Mouse (Mus musculus) neural tube, embryonic 14.5 days (tissue): ENCODE measurements around the gene Flg2. TPM values are rescaled to one million over a fixed set of nuclear protein-coding genes. Genes with fewer than 3 reads are reported as not detected.

Source experiments
- ATAC-seq: fragments of 200-750 bp; cut with Nextera tagmentation; 2 replicates; pipeline ENCODE4 v1.8.0; 2017; ENCODE audit warnings: low read depth, mild to moderate bottlenecking, moderate TSS enrichment, moderate library complexity
- H3K27ac ChIP-seq: fragments of 300-500 bp; sonication (generic); 2 replicates; pipeline ENCODE4 v1.5.1; 2014; ENCODE audit warnings: low read depth, mild to moderate bottlenecking, control low read depth, low read length, moderate library complexity, mixed read lengths
- H3K27me3 ChIP-seq: fragments of 300-500 bp; sonication (generic); 2 replicates; pipeline ENCODE4 v1.6.1; 2014; ENCODE audit warnings: low read length; ENCODE audit not compliant: control insufficient read depth, insufficient read depth
- H3K36me3 ChIP-seq: fragments of 300-500 bp; sonication (generic); 2 replicates; pipeline ENCODE4 v1.6.1; 2014; ENCODE audit warnings: low read length, mixed read lengths; ENCODE audit not compliant: control insufficient read depth, insufficient read depth
- H3K4me1 ChIP-seq: fragments of 300-500 bp; sonication (generic); 2 replicates; pipeline ENCODE4 v1.6.1; 2014; ENCODE audit warnings: low read length; ENCODE audit not compliant: control insufficient read depth, insufficient read depth
- H3K4me2 ChIP-seq: fragments of 300-500 bp; sonication (generic); 2 replicates; pipeline ENCODE4 v1.6.1; 2014; ENCODE audit warnings: mild to moderate bottlenecking, low read depth, low read length, control low read depth
- H3K4me3 ChIP-seq: fragments of 300-500 bp; sonication (generic); 2 replicates; pipeline ENCODE4 v1.5.1; 2014; ENCODE audit warnings: low read depth, low read length, control low read depth, mixed read lengths
- H3K9ac ChIP-seq: fragments of 300-500 bp; sonication (generic); replicated peaks from 2 replicates; pipeline ENCODE4 v1.6.1; 2014; ENCODE audit warnings: low read depth, mild to moderate bottlenecking, control low read depth, low read length, mixed read lengths
- H3K9me3 ChIP-seq: fragments of 300-500 bp; sonication (generic); 2 replicates; pipeline ENCODE4 v1.6.1; 2016; ENCODE audit warnings: low read length; ENCODE audit not compliant: control insufficient read depth
- WGBS: fragments of 180-500 bp; shearing (Covaris S2); extraction: QIAGEN DNeasy Blood & Tissue Kit; methylation state at CpG from one replicate; pipeline ENCODE4 v1.1.7; 2014; 5-methylcytosine and 5-hydroxymethylcytosine counted together
- polyA plus RNA-seq: library from polyadenylated mRNA; unstranded; fragments of >200 nt; fragmentation: Nextera tagmentation; extraction: Ambion mirVana; gene quantifications from 2 replicates; pipeline ENCODE4 v1.2.1, GENCODE M21; 2014

Flg2 gene
- polyA plus RNA-seq: not detected in 2 replicates

GRCm38 (mm10) chr3:93196978-93197377 is at the start of gene Flg2:
Flg2 (plus strand) TSS chr3:93197278.
- Histone ChIP-seq H3K9ac (no peak within 1 kb of the TSS), H3K27me3 (no peaks in the 10 kb centered on the region), H3K4me3 (no peak within 1 kb of the TSS), H3K9me3 (no peaks in the 10 kb centered on the region), H3K4me1 (no peaks in the 10 kb centered on the region), H3K27ac (no peak within 1 kb of the TSS), H3K4me2 (no peak within 1 kb of the TSS), H3K36me3 (no peaks in the 10 kb centered on the region)
- 90% methylated on average over 3 of the region's 3 CpGs for WGBS
- ATAC-seq: no peak

DNA sequence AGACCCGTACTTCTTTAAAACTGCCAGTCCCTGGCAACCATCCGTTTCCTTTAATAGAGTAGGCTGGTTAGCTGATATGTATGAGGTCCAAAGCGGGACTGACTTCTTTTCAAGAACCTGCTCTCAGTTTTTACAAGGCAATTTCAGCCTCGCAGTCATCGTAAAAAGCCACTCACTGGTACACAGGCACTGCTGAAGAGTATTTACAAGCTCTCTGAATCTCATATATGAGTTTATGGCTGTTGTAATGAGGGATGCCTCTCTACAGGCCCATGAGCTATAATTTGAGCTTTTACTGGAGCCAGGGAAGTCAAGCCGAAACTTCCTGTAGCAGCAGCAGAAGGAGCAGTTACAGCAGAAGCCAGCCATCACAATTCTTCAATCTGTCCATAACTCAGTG is 34.6 kb upstream of the Flg2 start:
- Histone ChIP-seq H3K4me3 (no peak overlapping the region), H3K27me3 (no peaks in the 10 kb centered on the region), H3K4me1 (no peaks in the 10 kb centered on the region), H3K27ac (no peak overlapping the region), H3K4me2 (no peak overlapping the region), H3K9ac (no peak overlapping the region), H3K36me3 (no peaks in the 10 kb centered on the region), H3K9me3 (no peaks in the 10 kb centered on the region)
- ATAC-seq: peak; percentile 78
- WGBS: 17% methylated on average over 6 of the region's 6 CpGs

DNA sequence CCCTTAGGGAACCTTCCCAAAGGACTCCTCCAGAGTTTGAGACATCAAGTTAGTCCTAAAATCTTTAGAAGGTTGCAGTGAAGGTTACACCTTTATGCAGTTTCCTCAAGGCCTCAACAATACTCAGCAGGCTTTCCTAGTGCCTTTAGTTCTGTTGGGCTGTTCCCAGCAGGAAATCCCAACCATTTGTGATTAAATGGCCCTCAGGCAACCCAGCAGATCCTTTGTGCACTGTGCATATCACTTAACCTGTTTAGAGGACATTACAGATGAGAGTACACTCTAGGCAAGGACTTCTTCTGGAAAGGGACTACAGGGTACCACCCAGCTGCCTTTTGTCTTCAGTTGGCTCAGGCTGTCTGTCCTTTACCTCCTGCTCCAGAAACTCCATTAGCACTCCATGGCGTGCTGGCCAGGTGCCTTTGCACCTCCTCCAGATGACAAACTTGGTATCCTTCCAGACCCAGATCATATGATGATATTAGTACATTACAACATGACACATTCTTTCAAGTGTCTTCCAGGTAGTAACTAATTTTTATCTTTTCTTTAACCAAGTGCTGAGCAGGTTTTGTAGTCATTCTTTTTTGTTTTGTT is 34.0 kb upstream of the Flg2 start:
- H3K27me3 ChIP-seq: no peaks in the 10 kb centered on the region
- WGBS: 50% methylated on average over 1 of the region's 1 CpGs
- no peak overlapping the region for H3K4me2 ChIP-seq
- no peak for ATAC-seq
- no peak overlapping the region for H3K9ac ChIP-seq
- H3K9me3 ChIP-seq: no peaks in the 10 kb centered on the region
- no peak overlapping the region for H3K27ac ChIP-seq
- H3K36me3 ChIP-seq: no peaks in the 10 kb centered on the region
- H3K4me3 ChIP-seq: no peak overlapping the region
- no peaks in the 10 kb centered on the region for H3K4me1 ChIP-seq

DNA sequence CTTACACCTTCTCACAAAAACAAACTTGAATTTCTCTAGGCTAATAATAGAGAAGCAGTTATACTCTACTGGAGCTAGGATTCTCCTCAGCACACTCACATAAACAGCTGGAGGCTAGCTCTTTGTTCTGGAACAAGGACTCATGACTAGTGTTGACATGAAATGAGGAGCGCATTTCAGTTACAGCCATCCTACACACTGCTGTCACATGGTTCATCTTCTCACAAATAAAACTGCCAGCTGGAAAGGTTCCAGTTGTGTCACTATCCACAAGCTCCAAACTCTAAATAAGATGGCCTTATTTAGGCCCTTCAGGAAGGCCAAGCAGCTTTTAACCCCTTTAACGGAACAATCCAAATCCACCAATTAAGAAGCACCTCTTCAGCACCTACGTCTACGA is 16.2 kb upstream of the Flg2 start:
- no peak overlapping the region for H3K27ac ChIP-seq
- 94% methylated on average over 4 of the region's 4 CpGs for WGBS
- ATAC-seq: no peak
- H3K4me2 ChIP-seq: no peak overlapping the region
- H3K36me3 ChIP-seq: no peaks in the 10 kb centered on the region
- no peak overlapping the region for H3K9ac ChIP-seq
- no peak overlapping the region for H3K4me3 ChIP-seq
- H3K4me1 ChIP-seq: no peaks in the 10 kb centered on the region
- no peaks in the 10 kb centered on the region for H3K27me3 ChIP-seq
- no peaks in the 10 kb centered on the region for H3K9me3 ChIP-seq

DNA sequence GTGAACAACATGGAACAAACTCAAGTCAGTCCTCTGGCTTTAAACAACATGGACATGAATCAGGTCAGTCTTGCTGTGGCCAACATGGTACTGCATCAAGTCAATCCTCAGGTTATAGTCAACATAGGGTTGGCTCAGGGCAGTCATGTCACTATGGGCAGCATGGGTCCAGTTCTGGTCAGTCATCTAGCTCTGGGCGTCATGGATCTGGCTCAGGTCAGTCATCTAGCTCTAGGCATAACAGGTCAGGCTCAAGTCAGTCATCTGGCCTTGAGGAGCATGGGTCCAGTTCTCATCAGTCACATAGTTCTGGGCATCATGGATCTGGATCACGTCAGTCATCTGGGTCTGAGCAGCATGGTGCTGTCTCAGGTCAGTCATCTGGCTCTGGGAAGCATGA is 4.9 kb downstream of the Flg2 start:
- Histone ChIP-seq H3K4me2 (no peak overlapping the region), H3K4me3 (no peak overlapping the region), H3K27ac (no peak overlapping the region), H3K9ac (no peak overlapping the region), H3K27me3 (no peaks in the 10 kb centered on the region), H3K36me3 (no peaks in the 10 kb centered on the region), H3K4me1 (no peaks in the 10 kb centered on the region), H3K9me3 (0 out of 2 replicates have a peak, but pooled peaks cover 3% of the 10 kb centered on the region)
- WGBS: 91% methylated on average over 2 of the region's 2 CpGs
- no peak for ATAC-seq

- no peak overlapping the region for H3K4me3 ChIP-seq
- H3K27me3 ChIP-seq: no peaks in the 10 kb centered on the region
- H3K9me3 ChIP-seq: 0 out of 2 replicates have a peak, but pooled peaks cover 3% of the 10 kb centered on the region
- H3K27ac ChIP-seq: no peak overlapping the region
- H3K9ac ChIP-seq: no peak overlapping the region
- ATAC-seq: no peak
- 93% methylated on average over 4 of the region's 4 CpGs for WGBS
- H3K36me3 ChIP-seq: no peaks in the 10 kb centered on the region
- no peaks in the 10 kb centered on the region for H3K4me1 ChIP-seq
- H3K4me2 ChIP-seq: no peak overlapping the region
Measured at GRCm38 (mm10) chr3:93202499-93202898, 5.4 kb downstream of the Flg2 start.

Other genes starting within 250 kb of the Flg2 start
- not detected in 2 replicates for gene Lce3d, start 239.9 kb upstream of the Flg2 start, polyA plus RNA-seq
- gene Lce3e, start 230.2 kb upstream of the Flg2 start, polyA plus RNA-seq: not detected in 2 replicates
- not detected in 2 replicates for gene Lce3f, start 205.1 kb upstream of the Flg2 start, polyA plus RNA-seq
- gene Crct1, start 181.6 kb upstream of the Flg2 start, polyA plus RNA-seq: 1.0 TPM in 1 of 2 replicates, not detected in the other
- gene Lce1m, start 178.2 kb upstream of the Flg2 start, polyA plus RNA-seq: not detected in 2 replicates
- not detected in 2 replicates for gene Gm4858, start 128.5 kb upstream of the Flg2 start, polyA plus RNA-seq
- not detected in 2 replicates for gene Crnn, start 52.5 kb upstream of the Flg2 start, polyA plus RNA-seq
- not detected in 2 replicates for gene Flg, start 76.2 kb downstream of the Flg2 start, polyA plus RNA-seq
- gene Hrnr, start 122.5 kb downstream of the Flg2 start, polyA plus RNA-seq: not detected in 2 replicates
- not detected in 2 replicates for gene Rptn, start 196.4 kb downstream of the Flg2 start, polyA plus RNA-seq
- gene Tchh, start 245.1 kb downstream of the Flg2 start, polyA plus RNA-seq: 1.3 and 1.4 TPM in 2 replicates